Mouse (Mus musculus) thymus, postnatal 36 days (tissue): ENCODE results near the gene Cisd3.
"Not testable (repeated sequence)": the region's sequence is repeated elsewhere in the genome, so short reads cannot be mapped to it uniquely, and the experiment has no call there.

Experiments used
- DNase-seq, 2 experiments: peaks; one replicate each; pipeline ENCODE4 v3.0.0; 2022; ENCODE audit warnings: mixed read lengths in 2 of 2

The Cisd3 gene

GRCm38 (mm10) chr11:97685613-97686321 is at the start of gene Cisd3:
Gene Cisd3 (plus strand): TSS chr11:97685826.
- DNase-seq, result peak; percentile 83 to 88

GRCm38 (mm10) chr11:97641668-97642067 is 44.0 kb upstream of the Cisd3 start:
- no peak for DNase-seq

DNA sequence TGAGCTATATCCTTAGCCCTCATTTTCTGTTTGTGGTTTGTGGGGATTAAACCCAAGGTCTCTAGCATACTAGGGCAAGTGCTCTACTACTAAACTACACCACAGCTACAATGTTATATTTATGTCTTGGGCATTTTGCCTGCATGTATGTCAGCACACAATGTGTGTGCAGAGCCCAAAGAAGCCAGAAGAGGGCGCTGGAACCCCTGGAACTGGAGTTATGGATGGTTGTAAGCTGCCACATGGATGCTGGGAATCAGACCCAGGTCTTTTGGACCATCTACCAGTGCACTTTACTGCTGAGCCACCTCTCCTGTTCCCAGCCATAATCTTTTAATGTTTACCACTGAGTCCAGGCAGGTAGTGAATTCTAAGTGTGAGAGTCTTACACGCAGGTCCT is 42.9 kb upstream of the Cisd3 start:
- no peak for DNase-seq

DNA sequence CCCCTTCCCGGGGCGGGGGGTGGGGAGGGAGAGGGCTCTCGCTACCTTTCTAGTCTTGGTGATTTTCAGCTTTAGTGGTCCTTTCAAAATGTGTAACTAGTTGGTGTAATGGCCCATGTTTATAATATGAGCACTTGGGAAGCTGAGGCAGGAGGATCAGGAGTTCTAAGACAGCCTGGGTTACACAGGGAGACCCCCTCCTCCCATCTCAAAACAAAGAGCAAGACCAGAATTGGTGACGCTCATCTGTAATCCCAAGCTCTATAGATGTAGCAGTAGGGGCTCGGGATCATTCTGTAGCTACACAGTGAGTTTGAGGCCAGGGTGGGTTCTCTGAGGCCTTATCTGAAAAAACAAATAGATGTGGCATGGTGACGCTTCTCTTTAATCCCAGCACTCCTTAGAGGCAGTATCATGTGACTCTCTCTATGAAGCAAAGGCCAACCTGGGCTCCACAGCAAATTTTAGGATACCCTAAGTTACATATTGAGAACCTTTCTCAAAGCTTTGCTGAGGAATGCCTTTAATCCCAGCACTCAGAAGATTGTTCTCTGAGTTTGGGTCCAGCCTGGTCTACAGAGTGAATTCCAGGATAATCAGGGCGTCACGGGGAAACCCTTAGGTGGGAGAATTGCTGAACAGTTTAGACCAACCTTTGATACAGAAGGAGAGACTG is 42.1 kb upstream of the Cisd3 start:
- DNase-seq, result no peak

DNA sequence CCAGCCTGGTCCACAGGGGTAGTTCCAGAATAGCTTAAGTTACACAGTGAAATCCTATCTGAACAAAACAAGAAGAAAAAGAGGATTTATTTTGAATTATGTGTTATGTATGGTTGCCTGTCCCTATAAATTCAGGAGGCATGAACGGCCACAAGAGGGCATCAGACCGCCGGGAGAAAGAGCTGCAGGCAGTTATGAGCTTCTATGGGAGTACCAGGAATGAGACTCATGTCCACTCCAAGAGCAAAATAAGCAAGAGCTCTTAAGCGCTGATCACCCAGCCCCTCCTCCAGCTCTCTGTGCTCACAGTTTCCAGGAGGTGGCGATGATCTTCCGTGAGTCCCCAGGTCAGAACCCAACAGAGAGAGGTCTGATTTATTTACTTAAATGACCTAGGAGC is 40.8 kb upstream of the Cisd3 start:
- peak; percentile 73 to 77 for DNase-seq

DNA sequence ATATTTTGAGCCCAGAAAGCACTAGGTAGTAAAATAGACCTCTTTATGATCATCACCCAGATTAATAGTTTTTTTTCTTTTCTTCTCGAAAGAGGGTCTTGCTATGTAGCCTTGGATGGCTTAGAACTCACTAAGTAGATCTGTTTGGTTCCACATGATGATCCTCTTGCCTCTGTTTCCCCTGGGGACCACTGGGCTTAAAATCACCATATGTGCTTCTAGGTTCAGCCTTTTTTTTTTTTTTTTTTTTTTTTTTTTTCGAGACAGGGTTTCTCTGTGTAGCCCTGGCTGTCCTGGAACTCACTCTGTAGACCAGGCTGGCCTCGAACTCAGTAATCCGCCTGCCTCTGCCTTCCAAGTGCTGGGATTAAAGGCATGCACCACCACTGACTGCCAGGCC is 37.1 kb upstream of the Cisd3 start:
- DNase-seq, result not testable (repeated sequence)

GRCm38 (mm10) chr11:97650341-97650740 is 35.3 kb upstream of the Cisd3 start:
- no peak for DNase-seq

GRCm38 (mm10) chr11:97653376-97653775 is 32.2 kb upstream of the Cisd3 start:
- not testable (repeated sequence) for DNase-seq

DNA sequence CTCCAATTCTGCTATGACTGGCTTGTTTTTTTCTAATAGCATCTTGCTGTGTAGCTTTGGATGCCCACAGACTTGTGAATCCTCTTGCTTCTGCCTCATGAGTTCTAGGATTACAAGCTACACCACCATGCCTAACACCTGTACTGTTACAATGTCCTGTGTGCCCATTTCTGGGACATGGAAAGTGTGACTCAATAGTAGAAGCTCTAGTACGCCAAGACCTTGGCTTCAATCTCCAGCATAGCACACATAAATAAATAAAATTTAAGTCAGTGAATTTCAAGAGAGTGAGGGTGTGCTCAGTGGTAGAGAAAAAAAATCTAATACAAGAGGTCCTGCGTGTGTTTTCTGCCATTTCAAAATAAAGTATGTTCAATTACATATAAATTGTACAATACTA is 31.4 kb upstream of the Cisd3 start:
- DNase-seq, result no peak

- no peak for DNase-seq
Observed at GRCm38 (mm10) chr11:97656269-97656971, 29.2 kb upstream of the Cisd3 start.

DNA sequence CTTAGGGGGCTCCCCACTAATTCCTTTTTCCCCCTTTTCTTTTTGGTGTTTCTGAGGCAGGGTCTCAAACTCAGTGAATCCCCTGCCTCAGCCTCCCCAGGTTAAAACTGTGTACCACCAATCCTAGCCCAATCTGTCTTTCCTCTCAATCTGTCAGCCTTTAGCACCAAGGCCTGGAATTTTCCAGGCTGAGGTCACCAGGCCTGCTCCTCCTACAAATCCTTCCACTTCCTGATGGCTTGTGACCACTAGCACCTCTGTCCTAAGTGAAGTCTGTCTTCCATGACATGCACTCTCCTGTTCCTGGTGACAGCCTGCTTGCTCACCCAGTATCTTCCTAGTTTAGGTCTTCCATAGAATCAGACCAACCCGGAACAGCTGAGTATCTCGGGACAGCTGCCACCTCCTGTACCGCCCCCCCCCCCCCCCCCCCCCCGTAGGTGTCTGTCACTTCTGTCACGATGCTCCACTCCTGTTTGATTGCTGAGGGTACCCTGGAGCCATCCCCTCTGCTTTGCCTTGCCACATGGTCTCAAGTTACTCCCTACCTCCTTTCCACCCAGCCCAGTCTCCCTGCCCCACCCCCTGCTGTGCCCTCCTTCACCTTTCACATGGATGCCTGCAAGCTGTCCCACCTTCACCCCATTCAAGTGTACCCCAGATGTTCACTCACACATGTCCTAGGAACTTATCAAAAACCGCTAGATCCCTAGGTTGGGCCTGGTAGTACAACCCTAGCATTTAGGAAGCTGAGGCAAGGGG is 28.3 kb upstream of the Cisd3 start:
- no peak for DNase-seq

DNA sequence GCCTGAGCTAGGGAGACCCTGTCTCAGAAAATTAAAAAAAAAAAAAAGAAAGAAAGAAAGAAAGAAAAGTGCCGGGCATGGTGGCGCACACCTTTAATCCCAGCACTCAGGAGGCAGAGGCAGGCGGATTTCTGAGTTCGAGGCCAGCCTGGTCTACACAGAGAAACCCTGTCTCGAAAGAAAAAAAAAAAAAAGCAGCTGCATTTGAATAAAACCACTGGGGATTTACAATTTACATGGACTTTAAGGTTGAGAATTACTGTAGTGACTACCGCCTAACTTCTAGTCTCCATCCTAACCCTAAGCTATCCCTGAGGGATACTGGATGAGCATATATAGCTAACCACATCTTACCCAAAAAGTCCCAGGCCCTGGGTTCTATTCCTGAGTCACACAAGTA is 27.7 kb upstream of the Cisd3 start:
- DNase-seq, result not testable (repeated sequence)

- DNase-seq, result no peak
Observed at GRCm38 (mm10) chr11:97658751-97659266, 26.8 kb upstream of the Cisd3 start.

GRCm38 (mm10) chr11:97659267-97659989 is 26.2 kb upstream of the Cisd3 start:
- no peak for DNase-seq

- DNase-seq, result peak; percentile 78 to 87
Observed at GRCm38 (mm10) chr11:97659990-97660714, 25.5 kb upstream of the Cisd3 start.

DNA sequence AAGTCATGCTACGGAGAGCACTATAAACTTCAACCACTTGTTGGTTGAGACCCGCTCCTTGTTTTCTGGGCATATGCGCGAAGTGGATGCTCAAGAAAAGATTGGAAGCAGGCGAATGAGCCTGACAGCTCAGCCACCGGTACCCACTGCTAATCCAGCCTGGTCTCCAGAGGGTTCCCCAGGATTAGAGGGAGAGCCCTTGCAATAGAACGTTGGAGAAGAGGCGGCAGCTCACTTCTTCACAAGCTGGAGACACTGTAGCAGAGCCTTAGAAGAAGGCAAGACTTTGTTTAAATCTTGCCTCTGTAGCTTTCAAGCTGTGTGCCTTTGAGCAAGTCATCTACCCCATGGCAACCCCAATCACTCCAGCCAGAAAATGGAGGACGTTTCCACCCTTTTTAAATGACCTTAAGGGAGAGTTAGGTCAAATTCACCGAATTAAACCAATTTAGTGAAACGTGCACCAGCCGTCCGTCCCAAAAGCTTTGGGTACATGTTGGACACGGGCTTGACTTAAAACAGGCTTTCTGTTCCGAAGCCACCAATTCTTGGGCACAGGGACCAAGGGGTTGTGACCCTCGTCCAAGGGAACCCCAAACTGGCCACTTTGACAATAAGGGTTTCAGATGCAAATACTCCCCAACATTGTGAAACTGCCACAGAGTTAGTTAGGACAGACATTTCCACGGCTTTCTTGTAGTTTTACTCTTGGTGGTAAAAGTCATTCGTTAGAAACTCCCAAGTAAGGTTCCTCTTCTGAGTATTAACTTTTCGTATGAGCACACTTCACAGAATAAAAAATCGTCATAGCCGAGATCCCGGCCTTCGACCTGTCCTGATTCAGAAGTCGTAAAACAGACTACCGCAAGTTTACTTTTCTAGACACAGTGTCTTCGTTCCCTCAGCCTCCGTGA is 24.6 kb upstream of the Cisd3 start:
- no peak for DNase-seq

- DNase-seq, result peak; percentile 77 to 85
Observed at GRCm38 (mm10) chr11:97661648-97662133, 23.9 kb upstream of the Cisd3 start.

DNA sequence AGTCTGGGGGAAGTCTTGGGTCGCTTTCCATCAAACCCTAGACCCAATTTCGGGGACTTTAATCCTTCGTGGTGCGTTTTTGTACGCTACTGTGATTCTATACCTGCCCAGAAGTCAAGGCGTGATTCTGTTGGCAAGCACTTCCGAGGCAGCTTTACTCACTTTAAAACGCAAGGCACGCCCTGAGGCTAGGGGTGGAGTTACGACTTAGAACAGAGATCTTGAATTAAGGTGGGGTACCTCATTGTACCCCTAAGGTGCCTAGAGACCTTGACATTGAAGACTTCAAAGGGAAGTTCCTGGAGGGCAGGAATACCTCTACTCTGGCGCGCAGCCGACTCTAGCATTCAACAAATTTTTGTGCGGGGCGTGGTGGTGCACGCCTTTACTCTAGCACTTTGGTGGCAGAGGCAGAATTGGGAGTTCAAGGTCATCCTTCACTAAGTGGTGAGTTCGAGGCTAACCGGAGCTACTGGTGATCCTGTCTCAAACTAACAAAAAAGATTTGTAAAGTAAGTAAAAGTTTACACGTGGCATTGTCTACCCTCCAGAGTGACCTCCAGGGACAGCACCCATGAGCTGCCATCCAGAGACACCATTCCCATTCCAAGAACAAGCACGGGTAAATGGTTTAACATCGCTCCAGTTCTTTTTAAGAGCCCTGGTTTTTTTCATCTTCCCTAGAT is 23.3 kb upstream of the Cisd3 start:
- peak; percentile 57 to 60 for DNase-seq

- peak; percentile 65 to 72 for DNase-seq
Observed at GRCm38 (mm10) chr11:97662893-97663527, 22.6 kb upstream of the Cisd3 start, which contains the start of gene Mllt6. Gene Mllt6 (plus strand): TSS chr11:97663414.
